Mouse (Mus musculus): ENCODE measurements around the gene Nmt1. TPM values are rescaled to one million over a fixed set of nuclear protein-coding genes. Genes with fewer than 3 reads are reported as not detected.

Gene Nmt1
- polyA plus RNA-seq, 2 experiments: 22.3 to 44.3 TPM

DNA sequence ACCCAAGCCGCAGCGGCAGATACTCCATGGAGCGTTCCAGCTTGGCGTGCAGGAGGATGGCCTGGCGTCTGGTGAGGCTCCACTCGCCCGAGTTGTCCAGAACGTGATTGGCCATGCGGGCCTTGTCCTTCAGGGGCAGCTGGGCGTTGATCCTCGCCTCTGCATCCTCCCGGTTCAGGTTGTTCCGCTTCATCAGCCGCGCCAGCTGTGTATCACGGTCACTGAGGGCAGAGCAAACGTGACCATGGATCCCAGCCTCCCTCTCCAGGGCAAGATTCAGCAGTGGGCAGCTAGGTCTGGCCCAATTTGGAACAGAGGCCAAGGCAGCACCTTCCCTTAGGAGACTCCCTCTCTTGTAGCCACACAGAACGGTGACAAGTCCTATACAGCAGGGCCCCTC lies 33.0 kb upstream of the Nmt1 start:
- Histone ChIP-seq H3K27me3 (ENCODE audit: control insufficient read depth, insufficient read depth, low read length) (peaks cover 23% of the 10 kb centered on the region), H3K9ac (replicated peaks) (no peak overlapping the region), H3K27ac (no peak overlapping the region), H3K4me2 (ENCODE audit: low read depth) (no peak overlapping the region), H3K36me3 (replicated peaks; ENCODE audit: control insufficient read depth, insufficient read depth, low read depth) (no peaks in the 10 kb centered on the region), H3K4me3 (ENCODE audit: insufficient read depth in 1 of 2, low read depth in 2 of 2, low read length in 2 of 2) (no peak overlapping the region), H3K9me3 (ENCODE audit: control insufficient read depth, low read length) (no peaks in the 10 kb centered on the region), H3K4me1 (replicated peaks; ENCODE audit: control insufficient read depth in 2 of 2, insufficient read depth in 2 of 2, low read length in 1 of 2) (peaks cover 6 to 15% of the 10 kb centered on the region in 2 experiments)
- no peak for ATAC-seq (ENCODE audit: insufficient read depth)
- no peak for TF ChIP-seq CTCF (IDR thresholded peaks at IDR 0.05; ENCODE audit: low read depth)
- TF ChIP-seq EP300 (IDR thresholded peaks at IDR 0.05; ENCODE audit: low read depth): no peak
- WGBS (ENCODE audit: insufficient replicate concordance): 89% methylated on average over 18 of the region's 18 CpGs
- no peak for DNase-seq (ENCODE audit: low read depth in 3 of 3, low spot score in 3 of 3)

DNA sequence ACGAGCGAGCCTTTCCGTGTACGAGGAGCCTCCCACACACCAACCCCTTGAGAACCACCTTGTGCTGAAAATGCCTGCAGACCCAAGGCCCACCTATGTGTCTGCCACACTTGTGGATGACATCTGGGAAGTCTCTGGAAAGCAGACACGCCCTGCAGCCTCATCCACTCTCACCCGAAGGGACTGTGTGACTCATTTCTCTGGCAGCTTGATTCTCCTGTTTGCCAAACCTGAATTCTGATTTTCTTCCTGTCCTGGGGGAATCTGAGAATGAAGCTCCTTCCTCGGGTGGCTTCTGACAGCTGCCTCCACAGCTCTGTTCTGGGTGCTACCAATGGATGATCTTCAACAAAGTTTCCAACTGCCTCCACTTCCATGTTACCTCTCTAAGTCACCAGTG lies 31.6 kb upstream of the Nmt1 start:
- no peak for ATAC-seq (ENCODE audit: insufficient read depth)
- Histone ChIP-seq H3K4me3 (ENCODE audit: insufficient read depth in 1 of 2, low read depth in 2 of 2, low read length in 2 of 2) (no peak overlapping the region), H3K27ac (no peak overlapping the region), H3K36me3 (replicated peaks; ENCODE audit: control insufficient read depth, insufficient read depth, low read depth) (no peaks in the 10 kb centered on the region), H3K9ac (replicated peaks) (no peak overlapping the region), H3K4me2 (ENCODE audit: low read depth) (no peak overlapping the region), H3K27me3 (ENCODE audit: control insufficient read depth, insufficient read depth, low read length) (peaks cover 12% of the 10 kb centered on the region), H3K4me1 (replicated peaks; ENCODE audit: control insufficient read depth in 2 of 2, insufficient read depth in 2 of 2, low read length in 1 of 2) (peaks cover 6 to 15% of the 10 kb centered on the region in 2 experiments), H3K9me3 (ENCODE audit: control insufficient read depth, low read length) (no peaks in the 10 kb centered on the region)
- DNase-seq (ENCODE audit: low read depth in 3 of 3, low spot score in 3 of 3): no peak
- no peak for TF ChIP-seq EP300 (IDR thresholded peaks at IDR 0.05; ENCODE audit: low read depth)
- no peak for TF ChIP-seq CTCF (IDR thresholded peaks at IDR 0.05; ENCODE audit: low read depth)
- 68% methylated on average over 7 of the region's 7 CpGs for WGBS (ENCODE audit: insufficient replicate concordance)

- Histone ChIP-seq H3K4me2 (ENCODE audit: low read depth) (no peak overlapping the region), H3K9ac (replicated peaks) (no peak overlapping the region), H3K4me3 (ENCODE audit: insufficient read depth in 1 of 2, low read depth in 2 of 2, low read length in 2 of 2) (no peak overlapping the region), H3K27me3 (ENCODE audit: control insufficient read depth, insufficient read depth, low read length) (peaks cover 4% of the 10 kb centered on the region), H3K27ac (no peak overlapping the region), H3K36me3 (replicated peaks; ENCODE audit: control insufficient read depth, insufficient read depth, low read depth) (no peaks in the 10 kb centered on the region), H3K4me1 (replicated peaks; ENCODE audit: control insufficient read depth in 2 of 2, insufficient read depth in 2 of 2, low read length in 1 of 2) (peaks cover 6 to 15% of the 10 kb centered on the region in 2 experiments), H3K9me3 (ENCODE audit: control insufficient read depth, low read length) (no peaks in the 10 kb centered on the region)
- DNase-seq (ENCODE audit: low read depth in 3 of 3, low spot score in 3 of 3) (no peak), ATAC-seq (ENCODE audit: insufficient read depth) (no peak)
- WGBS (ENCODE audit: insufficient replicate concordance): 86% methylated on average over 12 of the region's 12 CpGs
- no peak for TF ChIP-seq EP300 (IDR thresholded peaks at IDR 0.05; ENCODE audit: low read depth)
- no peak for TF ChIP-seq CTCF (IDR thresholded peaks at IDR 0.05; ENCODE audit: low read depth)
Measured at GRCm38 (mm10) chr11:102996991-102997770, 30.8 kb upstream of the Nmt1 start.

- H3K9ac ChIP-seq (replicated peaks): peak overlapping the region; percentile 20; the same call in 1 of the 2 replicates
- H3K27ac ChIP-seq: 0 out of 2 replicates have a peak overlapping the region, but pooled peaks have one; percentile 25
- H3K4me1 ChIP-seq (replicated peaks; ENCODE audit: control insufficient read depth in 2 of 2, insufficient read depth in 2 of 2, low read length in 1 of 2): peaks cover 6 to 15% of the 10 kb centered on the region in 2 experiments
- no peak overlapping the region for H3K4me3 ChIP-seq (ENCODE audit: insufficient read depth in 1 of 2, low read depth in 2 of 2, low read length in 2 of 2)
- ATAC-seq (ENCODE audit: insufficient read depth) (no peak), DNase-seq (ENCODE audit: low read depth in 3 of 3, low spot score in 3 of 3) (no peak)
- H3K4me2 ChIP-seq (ENCODE audit: low read depth): peak overlapping the region; percentile 40
- H3K27me3 ChIP-seq (ENCODE audit: control insufficient read depth, insufficient read depth, low read length): no peaks in the 10 kb centered on the region
- H3K9me3 ChIP-seq (ENCODE audit: control insufficient read depth, low read length): no peaks in the 10 kb centered on the region
- TF ChIP-seq EP300 (IDR thresholded peaks at IDR 0.05; ENCODE audit: low read depth): no peak
- no peak for TF ChIP-seq CTCF (IDR thresholded peaks at IDR 0.05; ENCODE audit: low read depth)
- H3K36me3 ChIP-seq (replicated peaks; ENCODE audit: control insufficient read depth, insufficient read depth, low read depth): no peaks in the 10 kb centered on the region
- WGBS (ENCODE audit: insufficient replicate concordance): 15% methylated on average over 7 of the region's 7 CpGs
Measured at GRCm38 (mm10) chr11:102998254-102998576, 29.8 kb upstream of the Nmt1 start.

- Histone ChIP-seq H3K9me3 (ENCODE audit: control insufficient read depth, low read length) (no peaks in the 10 kb centered on the region), H3K36me3 (replicated peaks; ENCODE audit: control insufficient read depth, insufficient read depth, low read depth) (no peaks in the 10 kb centered on the region), H3K27ac (peak overlapping the region; percentile 22), H3K27me3 (ENCODE audit: control insufficient read depth, insufficient read depth, low read length) (no peaks in the 10 kb centered on the region), H3K9ac (replicated peaks) (peak overlapping the region; percentile 20; the same call in 1 of the 2 replicates), H3K4me2 (ENCODE audit: low read depth) (peak overlapping the region; percentile 40), H3K4me1 (replicated peaks; ENCODE audit: control insufficient read depth in 2 of 2, insufficient read depth in 2 of 2, low read length in 1 of 2) (peaks cover 6 to 15% of the 10 kb centered on the region in 2 experiments), H3K4me3 (ENCODE audit: insufficient read depth in 1 of 2, low read depth in 2 of 2, low read length in 2 of 2) (no peak overlapping the region)
- DNase-seq (ENCODE audit: low read depth in 3 of 3, low spot score in 3 of 3) (peak in 1 of 3 experiments; percentile 30), ATAC-seq (ENCODE audit: insufficient read depth) (peak; percentile 81)
- TF ChIP-seq EP300 (IDR thresholded peaks at IDR 0.05; ENCODE audit: low read depth) (no peak), CTCF (IDR thresholded peaks at IDR 0.05; ENCODE audit: low read depth) (no peak)
- WGBS (ENCODE audit: insufficient replicate concordance): 13% methylated on average over 14 of the region's 14 CpGs
Measured at GRCm38 (mm10) chr11:102998577-102999316, 29.2 kb upstream of the Nmt1 start.

All from liver, embryonic 14.5 days (tissue).